Mouse (Mus musculus) megakaryocyte, embryonic 14.5 days (primary cell): Measurements from ENCODE around the gene Gm20388. TPM values are rescaled to one million over a fixed set of nuclear protein-coding genes. Genes with fewer than 3 reads are reported as not detected.

Experiments
- H3K27me3 ChIP-seq: replicated peaks from 2 replicates; pipeline ENCODE3; 2012; ENCODE audit warnings: inconsistent platforms
- H3K36me3 ChIP-seq: replicated peaks from 2 replicates; pipeline ENCODE3; 2012; ENCODE audit warnings: low read length, inconsistent platforms, mixed read lengths
- H3K4me1 ChIP-seq: 2 replicates; pipeline ENCODE4 v1.6.1; 2012; ENCODE audit warnings: inconsistent platforms
- H3K4me3 ChIP-seq: replicated peaks from 2 replicates; pipeline ENCODE3; 2012; ENCODE audit warnings: moderate library complexity, mild to moderate bottlenecking, inconsistent platforms
- H3K9me3 ChIP-seq: 2 replicates; pipeline ENCODE4 v1.6.1; 2012; ENCODE audit warnings: inconsistent platforms
- FLI1 ChIP-seq: IDR thresholded peaks from 2 replicates; pipeline ENCODE4 v1.6.1; 2012; ENCODE audit warnings: low read length, inconsistent platforms, mixed read lengths
- GATA1 ChIP-seq: IDR thresholded peaks from 3 replicates; pipeline ENCODE4 v1.6.1; 2012; ENCODE audit warnings: mixed read lengths, low read length, inconsistent platforms, borderline replicate concordance
- polyA plus RNA-seq: library from polyadenylated mRNA; stranded (reverse); fragments of >175 nt; gene quantifications from 2 replicates; pipeline ENCODE4 v1.2.3, GENCODE M21; 2012; ENCODE audit warnings: low replicate concordance; ENCODE audit not compliant: insufficient read depth

Gm20388 gene
- polyA plus RNA-seq, 1 experiment: 111 TPM

GRCm38 (mm10) chr8:123847546-123847945, 3936.9 kb downstream of the Gm20388 start:
- TF ChIP-seq GATA1 (no peak), FLI1 (no peak)
- Histone ChIP-seq H3K36me3 (peaks cover 5% of the 10 kb centered on the region), H3K4me3 (no peak overlapping the region), H3K27me3 (peaks cover 18% of the 10 kb centered on the region), H3K4me1 (peaks cover 34% of the 10 kb centered on the region), H3K9me3 (no peaks in the 10 kb centered on the region)

DNA sequence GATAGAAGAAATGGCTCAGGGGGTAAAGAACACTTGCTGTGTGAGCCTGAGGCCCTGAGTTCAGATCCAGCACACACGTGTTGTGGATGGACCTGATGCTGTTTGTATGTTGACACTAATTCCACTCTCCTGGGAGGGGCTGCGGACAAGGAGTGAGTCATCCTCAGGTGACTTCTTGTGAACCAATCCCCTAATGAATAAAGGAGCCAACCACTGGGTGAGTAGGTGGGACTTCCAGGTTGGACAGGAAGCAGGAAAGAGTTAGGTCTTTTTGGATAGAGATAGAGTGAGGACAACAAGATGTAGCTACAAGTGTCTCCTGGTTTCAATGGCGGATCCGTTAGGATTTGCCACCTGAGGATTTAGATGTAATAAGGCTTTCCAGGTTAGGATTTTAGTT, 3938.7 kb downstream of the Gm20388 start:
- H3K9me3 ChIP-seq: no peaks in the 10 kb centered on the region
- H3K4me1 ChIP-seq: peaks cover 38% of the 10 kb centered on the region
- TF ChIP-seq FLI1 (no peak), GATA1 (no peak)
- no peak overlapping the region for H3K4me3 ChIP-seq
- peaks cover 18% of the 10 kb centered on the region for H3K27me3 ChIP-seq
- peaks cover 3% of the 10 kb centered on the region for H3K36me3 ChIP-seq

DNA sequence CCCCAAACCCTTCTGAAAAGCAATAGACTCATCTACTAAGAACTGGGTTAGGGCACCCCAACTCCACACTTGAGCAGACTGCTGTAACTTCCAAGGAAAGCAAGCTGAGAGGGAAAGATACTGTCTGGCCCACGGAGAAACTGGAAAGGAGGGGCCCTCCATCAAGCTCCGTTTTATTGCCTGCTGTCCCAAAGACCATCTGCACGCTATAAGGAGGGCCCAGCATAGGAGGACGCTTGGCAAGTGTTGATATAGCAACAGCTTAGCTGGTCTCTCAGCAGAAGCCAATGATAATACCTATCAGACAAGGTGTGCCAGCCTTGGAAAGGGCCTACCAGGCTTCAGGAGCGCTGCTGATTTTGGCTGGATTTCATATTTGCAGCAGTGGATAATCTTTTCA, 3940.9 kb downstream of the Gm20388 start:
- Histone ChIP-seq H3K4me3 (no peak overlapping the region), H3K9me3 (no peaks in the 10 kb centered on the region), H3K36me3 (no peaks in the 10 kb centered on the region), H3K4me1 (peaks cover 29% of the 10 kb centered on the region), H3K27me3 (peaks cover 14% of the 10 kb centered on the region)
- TF ChIP-seq FLI1 (no peak), GATA1 (no peak)

GRCm38 (mm10) chr8:123854252-123854651, 3943.6 kb downstream of the Gm20388 start:
- peaks cover 4% of the 10 kb centered on the region for H3K27me3 ChIP-seq
- H3K4me1 ChIP-seq: peaks cover 33% of the 10 kb centered on the region
- no peak overlapping the region for H3K4me3 ChIP-seq
- H3K9me3 ChIP-seq: no peaks in the 10 kb centered on the region
- no peak for TF ChIP-seq FLI1
- no peak for TF ChIP-seq GATA1
- H3K36me3 ChIP-seq: no peaks in the 10 kb centered on the region

- TF ChIP-seq FLI1 (no peak), GATA1 (no peak)
- Histone ChIP-seq H3K4me1 (peaks cover 38% of the 10 kb centered on the region), H3K9me3 (no peaks in the 10 kb centered on the region), H3K27me3 (peaks cover 8% of the 10 kb centered on the region), H3K4me3 (no peak overlapping the region), H3K36me3 (no peaks in the 10 kb centered on the region)
Measured at GRCm38 (mm10) chr8:123854733-123855475, 3944.3 kb downstream of the Gm20388 start.

GRCm38 (mm10) chr8:123857361-123857760, 3946.7 kb downstream of the Gm20388 start:
- no peak for TF ChIP-seq GATA1
- no peak for TF ChIP-seq FLI1
- H3K36me3 ChIP-seq: no peaks in the 10 kb centered on the region
- peaks cover 40% of the 10 kb centered on the region for H3K4me1 ChIP-seq
- H3K4me3 ChIP-seq: no peak overlapping the region
- H3K27me3 ChIP-seq: peaks cover 21% of the 10 kb centered on the region
- peaks cover 10% of the 10 kb centered on the region for H3K9me3 ChIP-seq

- TF ChIP-seq FLI1: no peak
- TF ChIP-seq GATA1: no peak
- Histone ChIP-seq H3K4me1 (peaks cover 44% of the 10 kb centered on the region), H3K4me3 (peak overlapping the region; percentile 92), H3K36me3 (no peaks in the 10 kb centered on the region), H3K9me3 (peaks cover 14% of the 10 kb centered on the region), H3K27me3 (peaks cover 30% of the 10 kb centered on the region)
Measured at GRCm38 (mm10) chr8:123858574-123858940, 3947.9 kb downstream of the Gm20388 start.

DNA sequence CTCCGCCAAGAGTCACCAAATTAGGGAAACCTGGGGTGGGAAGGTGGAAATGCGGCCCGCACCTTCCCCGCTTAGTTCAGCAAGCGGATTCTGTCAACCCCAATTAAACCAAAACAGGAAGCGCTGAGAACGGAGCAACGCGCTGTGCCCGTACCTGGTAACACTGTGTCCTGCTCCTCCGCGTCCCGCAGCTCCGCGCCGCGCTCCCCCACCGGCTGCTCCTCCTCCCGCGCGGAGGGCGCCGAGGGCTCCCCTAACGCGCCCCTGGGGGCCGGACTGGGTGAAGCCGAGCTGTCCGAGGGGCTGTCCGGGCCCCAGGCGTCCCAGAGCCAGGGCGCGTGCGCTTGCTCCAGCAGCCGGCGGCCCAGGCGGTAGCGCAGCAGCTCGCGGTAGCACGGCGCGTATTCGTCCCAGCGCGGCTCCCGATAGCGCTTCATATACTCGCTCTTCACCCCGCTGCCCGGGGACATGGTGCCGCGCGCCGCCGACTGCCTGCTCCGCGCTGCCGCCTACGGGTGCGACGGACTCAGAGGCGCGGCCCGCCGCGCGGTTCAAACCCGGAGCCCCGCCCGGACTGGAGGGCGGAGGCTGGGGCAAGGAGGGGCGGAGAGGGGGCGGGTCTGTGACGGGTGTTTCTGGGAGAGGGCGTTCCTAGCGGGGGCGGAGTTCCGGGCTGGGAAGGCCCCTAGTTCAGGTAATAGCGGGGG, 3948.5 kb downstream of the Gm20388 start:
- Histone ChIP-seq H3K4me1 (peaks cover 44% of the 10 kb centered on the region), H3K36me3 (no peaks in the 10 kb centered on the region), H3K27me3 (peaks cover 34% of the 10 kb centered on the region), H3K4me3 (peak overlapping the region; percentile 92), H3K9me3 (peaks cover 14% of the 10 kb centered on the region)
- TF ChIP-seq GATA1 (no peak), FLI1 (no peak)

DNA sequence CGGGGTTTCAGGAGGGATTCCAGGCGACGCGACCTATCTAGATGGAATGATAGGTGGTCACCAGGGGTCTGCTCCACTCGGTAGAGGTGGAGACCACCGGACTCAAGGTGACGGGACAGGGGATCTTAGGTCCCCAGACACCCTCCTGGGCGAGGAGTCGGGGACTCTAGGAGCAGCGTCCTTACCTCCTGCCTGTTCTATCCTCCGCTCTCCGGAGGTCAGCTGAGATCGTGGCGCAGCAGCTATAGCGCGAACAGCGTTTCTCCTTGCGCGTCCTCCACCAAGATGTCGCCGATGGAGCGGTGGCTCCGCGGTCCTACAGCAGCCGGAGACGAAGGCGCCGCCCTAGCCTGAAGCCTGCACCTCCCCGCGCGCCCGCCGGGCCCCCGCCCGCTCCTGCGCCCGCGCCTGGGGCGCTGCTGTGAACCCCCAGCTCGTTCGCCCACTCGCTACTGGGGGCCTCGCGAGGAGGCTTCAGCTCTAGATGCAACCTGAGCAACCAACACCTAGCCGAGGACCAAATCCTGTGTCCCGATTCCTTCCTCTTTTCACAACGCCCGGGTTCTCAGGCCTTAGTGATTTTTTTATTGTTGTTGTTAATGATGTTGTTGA, 3949.1 kb downstream of the Gm20388 start, which contains the start of gene Ccsap:
Gene Ccsap (minus strand): TSS at position 562 of the 612 bp plus-strand sequence.
- no peaks in the 10 kb centered on the region for H3K36me3 ChIP-seq

More for the DNA sequence above, 3949.1 kb downstream of the Gm20388 start, which contains the start of gene Ccsap:
- TF ChIP-seq GATA1: no peak
- TF ChIP-seq FLI1: no peak
- Histone ChIP-seq H3K27me3 (peaks cover 41% of the 10 kb centered on the region), H3K4me3 (peak within 1 kb of the TSS; percentile 92), H3K9me3 (peaks cover 14% of the 10 kb centered on the region), H3K4me1 (peaks cover 44% of the 10 kb centered on the region)
